Mouse (Mus musculus) MEL (cell line): ENCODE data around the gene Chkb.

Experiments
- EP300 ChIP-seq, 2 experiments: IDR thresholded peaks; 2 replicates each; pipeline ENCODE4 v1.6.1; 2011; ENCODE audit warnings: improper control_type of control experiment in 2 of 2, low read length in 2 of 2, low read depth in 1 of 2, mild to moderate bottlenecking in 1 of 2
- MXI1 ChIP-seq: IDR thresholded peaks from 2 replicates; pipeline ENCODE4 v1.6.1; 2011; ENCODE audit warnings: mild to moderate bottlenecking, low read depth, low read length, improper control_type of control experiment
- POLR2A ChIP-seq, 2 experiments: IDR thresholded peaks; 2 replicates each; pipeline ENCODE4 v1.6.1; 2011 to 2012; ENCODE audit warnings: low read length in 2 of 2, mild to moderate bottlenecking in 2 of 2, control low read depth in 1 of 2, improper control_type of control experiment in 1 of 2, low read depth in 1 of 2, moderate library complexity in 1 of 2; ENCODE audit not compliant: control insufficient read depth in 1 of 2, insufficient read depth in 1 of 2, poor library complexity in 1 of 2
- POLR2AphosphoS2 ChIP-seq: IDR thresholded peaks from 2 replicates; pipeline ENCODE4 v1.6.1; 2011; ENCODE audit warnings: low read length, improper control_type of control experiment
- TBP ChIP-seq: IDR thresholded peaks from 2 replicates; pipeline ENCODE4 v1.8.0; 2011; ENCODE audit warnings: low read depth, low read length, improper control_type of control experiment
- TCF12 ChIP-seq: IDR thresholded peaks from 2 replicates; pipeline ENCODE4 v1.6.1; 2014; ENCODE audit warnings: low read depth, mild to moderate bottlenecking, inconsistent platforms, low read length, improper control_type of control experiment, moderate library complexity

DNA sequence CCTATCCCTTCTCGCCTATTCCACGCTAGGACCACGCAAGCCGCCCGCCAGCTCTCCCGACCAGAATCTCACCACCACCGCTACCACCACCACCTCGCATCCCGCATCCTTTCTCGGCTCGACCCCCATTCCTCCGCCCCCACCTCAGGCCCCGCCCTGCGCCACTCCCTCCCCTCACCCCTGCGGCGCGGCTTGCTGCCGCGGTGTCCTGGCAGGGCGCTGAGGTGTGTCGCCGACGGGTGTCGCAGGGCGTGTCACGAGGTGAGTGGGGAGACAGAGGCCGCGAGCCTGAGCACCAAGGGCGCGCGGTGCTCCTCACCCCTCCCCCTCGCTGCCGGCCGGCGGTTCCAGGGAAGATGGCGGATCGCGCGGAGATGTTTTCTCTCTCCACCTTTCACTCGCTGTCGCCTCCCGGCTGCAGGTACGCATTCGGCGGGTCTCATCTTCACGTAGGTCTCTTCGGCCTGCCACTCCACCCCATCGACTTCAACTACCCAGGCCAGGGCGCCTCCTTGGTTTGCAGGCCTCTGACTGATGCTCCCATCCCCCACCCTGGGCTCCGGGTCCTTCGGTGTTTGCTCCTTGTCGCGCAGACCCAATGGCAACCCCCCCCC, 24.3 kb upstream of the Chkb start, which contains the start of gene Mapk8ip2:
- TF ChIP-seq TBP: no peak
- TF ChIP-seq MXI1: no peak
- TF ChIP-seq EP300 (IDR thresholded peaks at IDR 0.05; ENCODE audit: low read depth in 1 of 2, low read length in 2 of 2): no peak
- TF ChIP-seq POLR2A (IDR thresholded peaks at IDR 0.05; ENCODE audit: control insufficient read depth in 1 of 2, insufficient read depth in 1 of 2, low read depth in 1 of 2, low read length in 2 of 2, poor library complexity in 1 of 2): no peak
- no peak for TF ChIP-seq POLR2AphosphoS2
- TF ChIP-seq TCF12: no peak
